ENCODE assay signal across 18 mouse cellular contexts in genomic region chr7:132689722-132690121, GRCm38 (mm10).
DNase-seq lines count a peak whose midpoint lies in the region; ATAC-seq and TF ChIP-seq lines count a peak whose summit lies in the region.
"Had no signal": no experiment of that assay in that cellular context is flagged by ENCODE, and none has a peak within 500 bp of the region (broad histone marks: within the 10 kb centered on the region; RNA-seq: fewer than 3 reads in every experiment).

No protein-coding gene starts in this region.

- no peak for DNase-seq in heart, postnatal 4 days
- no peak for DNase-seq in liver, adult 2 months (ENCODE audit: extremely low read depth, low read depth, low spot score)
- DNase-seq in embryonic facial prominence, embryonic 10.5 days (ENCODE audit: low spot score): no peak
- no peak for DNase-seq in embryo, embryonic 9.5 days (ENCODE audit: extremely low spot score)
- DNase-seq in urinary bladder, postnatal 10 days (ENCODE audit: low spot score): no peak
- DNase-seq: adrenal gland, postnatal 10 days; cerebellum, adult 11 months; cerebellum, postnatal 14 days; gastrocnemius, postnatal 14 days; lung, postnatal 4 days; right cerebral cortex, postnatal 25 days; thymus, postnatal 36 days had no signal

- ATAC-seq in heart, embryonic 13.5 days (ENCODE audit: extremely low read depth, insufficient number of reproducible peaks, low FRiP score, low TSS enrichment): no peak
- ATAC-seq in liver, embryonic 12.5 days: no peak
- no peak for ATAC-seq in embryonic facial prominence, embryonic 15.5 days (ENCODE audit: insufficient number of reproducible peaks, low FRiP score, low TSS enrichment, low read depth)
- ATAC-seq: intestine, embryonic 16.5 days had no signal

- H3K9ac ChIP-seq in heart, embryonic 13.5 days: 0 out of 2 replicates have a peak overlapping the region, but pooled peaks have one; percentile 7
- H3K9ac ChIP-seq in liver, adult 2 months (ENCODE audit: low read depth, low read length): no peak overlapping the region
- no peak overlapping the region for H3K9ac ChIP-seq in liver, embryonic 12.5 days
- H3K9ac ChIP-seq in embryonic facial prominence, embryonic 15.5 days: no peak overlapping the region
- H3K9ac ChIP-seq: hindbrain, embryonic 14.5 days; midbrain, embryonic 12.5 days had no signal

- no peaks in the 10 kb centered on the region for H3K27me3 ChIP-seq in heart, embryonic 13.5 days (replicated peaks)
- no peaks in the 10 kb centered on the region for H3K27me3 ChIP-seq in liver, adult 2 months (ENCODE audit: control insufficient read depth, insufficient read depth, low read length)
- no peaks in the 10 kb centered on the region for H3K27me3 ChIP-seq in liver, embryonic 12.5 days (replicated peaks)
- no peaks in the 10 kb centered on the region for H3K27me3 ChIP-seq in embryonic facial prominence, embryonic 10.5 days (replicated peaks; ENCODE audit: low read depth, poor library complexity, severe bottlenecking)
- no peaks in the 10 kb centered on the region for H3K27me3 ChIP-seq in embryonic facial prominence, embryonic 15.5 days
- H3K27me3 ChIP-seq: midbrain, embryonic 12.5 days had no signal

- WGBS in heart, embryonic 13.5 days: 56% methylated on average over 5 of the region's 5 CpGs
- WGBS in liver, adult 2 months: 71% methylated on average over 5 of the region's 5 CpGs
- WGBS in liver, embryonic 12.5 days (ENCODE audit: insufficient replicate concordance): 28% methylated on average over 5 of the region's 5 CpGs
- WGBS in embryonic facial prominence, embryonic 10.5 days: 53% methylated on average over 5 of the region's 5 CpGs
- 57% methylated on average over 5 of the region's 5 CpGs for WGBS in embryonic facial prominence, embryonic 15.5 days

- no peak for TF ChIP-seq POLR2A in liver, adult 2 months (IDR thresholded peaks at IDR 0.05; ENCODE audit: extremely low read depth, insufficient read depth, low read length)

- no peak overlapping the region for H3K4me3 ChIP-seq in heart, embryonic 13.5 days
- H3K4me3 ChIP-seq in liver, adult 2 months (ENCODE audit: insufficient read depth, low read depth, low read length): no peak overlapping the region
- no peak overlapping the region for H3K4me3 ChIP-seq in liver, embryonic 12.5 days
- no peak overlapping the region for H3K4me3 ChIP-seq in embryonic facial prominence, embryonic 10.5 days
- H3K4me3 ChIP-seq in embryonic facial prominence, embryonic 15.5 days (replicated peaks): no peak overlapping the region
- H3K4me3 ChIP-seq: midbrain, embryonic 12.5 days had no signal

- peaks cover 40% of the 10 kb centered on the region for H3K4me1 ChIP-seq in heart, embryonic 13.5 days
- peaks cover 2% of the 10 kb centered on the region; the same call in 1 of the 2 replicates for H3K4me1 ChIP-seq in liver, adult 2 months (ENCODE audit: control insufficient read depth, insufficient read depth, low read length)
- peaks cover 28% of the 10 kb centered on the region for H3K4me1 ChIP-seq in liver, embryonic 12.5 days
- H3K4me1 ChIP-seq in embryonic facial prominence, embryonic 10.5 days: peaks cover 58% of the 10 kb centered on the region
- peaks cover 19% of the 10 kb centered on the region for H3K4me1 ChIP-seq in embryonic facial prominence, embryonic 15.5 days

- TF ChIP-seq CTCF in liver, adult 2 months (IDR thresholded peaks at IDR 0.05; ENCODE audit: low read depth, low read length): 0 out of 2 replicates have a peak, but pooled peaks have one; percentile 13

- peak overlapping the region; percentile 81 for H3K27ac ChIP-seq in heart, embryonic 13.5 days (replicated peaks)
- H3K27ac ChIP-seq in liver, adult 2 months (replicated peaks; ENCODE audit: insufficient read depth, low read depth, low read length): no peak overlapping the region
- no peak overlapping the region for H3K27ac ChIP-seq in liver, embryonic 12.5 days
- peak overlapping the region; percentile 66; the same call in 1 of the 2 replicates for H3K27ac ChIP-seq in embryonic facial prominence, embryonic 10.5 days (replicated peaks)
- H3K27ac ChIP-seq in embryonic facial prominence, embryonic 15.5 days (replicated peaks): 0 out of 2 replicates have a peak overlapping the region, but pooled peaks have one; percentile 3
- H3K27ac ChIP-seq: hindbrain, embryonic 14.5 days; midbrain, embryonic 12.5 days had no signal

- no peaks in the 10 kb centered on the region for H3K79me2 ChIP-seq in liver, adult 2 months (ENCODE audit: control insufficient read depth, insufficient read depth, low read length)

- H3K4me2 ChIP-seq in heart, embryonic 13.5 days: no peak overlapping the region
- H3K4me2 ChIP-seq in liver, embryonic 12.5 days: no peak overlapping the region
- no peak overlapping the region for H3K4me2 ChIP-seq in embryonic facial prominence, embryonic 15.5 days (replicated peaks)
- H3K4me2 ChIP-seq: hindbrain, embryonic 14.5 days; midbrain, embryonic 12.5 days had no signal

- no peaks in the 10 kb centered on the region for H3K9me3 ChIP-seq in heart, embryonic 13.5 days
- no peaks in the 10 kb centered on the region for H3K9me3 ChIP-seq in liver, embryonic 12.5 days (replicated peaks)
- peaks cover 1% of the 10 kb centered on the region; the same call in 1 of the 2 replicates for H3K9me3 ChIP-seq in embryonic facial prominence, embryonic 10.5 days
- no peaks in the 10 kb centered on the region for H3K9me3 ChIP-seq in embryonic facial prominence, embryonic 15.5 days (replicated peaks)
- H3K9me3 ChIP-seq: midbrain, embryonic 12.5 days had no signal

- H3K36me3 ChIP-seq in heart, embryonic 13.5 days: peaks cover 3% of the 10 kb centered on the region; the same call in 1 of the 2 replicates
- H3K36me3 ChIP-seq in liver, adult 2 months (ENCODE audit: control insufficient read depth, insufficient read depth, low read length): no peaks in the 10 kb centered on the region
- no peaks in the 10 kb centered on the region for H3K36me3 ChIP-seq in liver, embryonic 12.5 days
- peaks cover 2% of the 10 kb centered on the region; the same call in 1 of the 2 replicates for H3K36me3 ChIP-seq in embryonic facial prominence, embryonic 10.5 days (replicated peaks)
- no peaks in the 10 kb centered on the region for H3K36me3 ChIP-seq in embryonic facial prominence, embryonic 15.5 days
- H3K36me3 ChIP-seq: midbrain, embryonic 12.5 days had no signal

Comparison
In these comparisons a context has a peak if more than half of its experiments do, and no peak if none do; other contexts are left out.
1. H3K27ac ChIP-seq: peak in heart, embryonic 13.5 days (single experiment), embryonic facial prominence, embryonic 10.5 days (single experiment) and embryonic facial prominence, embryonic 15.5 days (single experiment); none in liver, adult 2 months (single experiment) and liver, embryonic 12.5 days (single experiment).